Mouse (Mus musculus): Measurements from ENCODE around the gene Catip.

Gene Catip

DNA sequence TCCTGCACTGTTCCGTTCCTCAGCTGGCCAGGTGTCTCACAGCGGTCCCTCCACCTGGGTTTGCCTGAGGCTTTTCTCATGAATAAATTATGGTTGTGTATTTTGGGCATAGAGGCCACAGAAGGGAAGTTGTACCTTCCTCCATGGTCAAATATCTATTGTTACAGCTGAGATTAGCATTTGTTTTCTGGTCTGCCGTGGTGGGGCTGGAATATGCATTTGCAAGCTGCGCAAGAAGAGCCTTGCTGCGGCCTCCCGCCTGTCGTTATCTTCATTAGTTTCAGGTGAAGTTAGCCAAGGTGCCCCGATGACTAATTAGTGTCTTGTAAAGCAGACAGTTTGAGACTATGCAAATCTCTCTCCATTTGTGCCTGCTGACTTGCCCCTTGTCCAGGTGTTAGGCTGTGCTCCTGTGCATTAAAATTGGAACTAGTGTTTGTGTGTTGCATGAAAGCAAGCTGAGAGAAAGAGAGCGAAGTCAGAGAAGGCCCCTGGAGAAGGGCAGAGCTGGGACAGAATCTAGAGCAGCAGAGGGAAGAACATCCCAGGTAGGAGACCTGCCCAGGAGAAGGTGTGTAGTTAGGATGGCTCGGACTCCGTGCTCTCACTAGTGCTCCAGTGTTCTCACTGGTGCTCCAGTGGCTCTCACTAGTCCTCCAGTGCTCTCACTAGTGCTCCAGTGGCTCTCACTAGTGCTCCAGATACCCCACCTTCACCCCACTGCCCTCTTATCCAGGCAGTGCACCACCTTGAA lies 17.6 kb upstream of the Catip start:
- no peak for DNase-seq

DNA sequence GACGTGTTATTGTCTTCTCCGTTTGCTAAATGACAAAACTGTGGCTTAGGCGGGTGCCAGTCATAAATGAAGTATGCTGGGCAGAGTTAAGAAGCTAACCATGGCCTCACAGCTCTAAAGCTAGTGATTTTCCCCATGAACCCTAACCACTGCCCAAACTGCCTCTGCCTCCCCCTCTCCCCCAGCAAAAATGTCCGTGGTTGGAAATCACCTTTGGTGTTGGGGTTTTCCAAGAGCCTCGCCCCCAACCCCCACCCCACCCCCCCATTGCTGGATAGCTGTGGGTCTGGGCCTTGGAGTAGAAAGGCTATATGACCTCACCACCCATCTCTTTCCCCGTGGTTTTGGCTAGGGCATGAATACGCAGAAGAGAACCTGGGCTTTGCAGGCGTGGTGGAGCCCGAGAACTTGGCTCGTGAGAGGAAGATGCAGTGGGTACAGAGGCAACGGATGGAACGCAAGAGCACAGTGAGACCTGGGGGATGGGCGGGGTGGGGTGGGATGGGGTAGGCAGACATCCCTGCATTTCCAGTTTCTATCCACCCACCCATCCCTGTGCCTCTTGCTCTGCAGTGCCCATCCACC lies 10.6 kb upstream of the Catip start:
- DNase-seq, result no peak

DNA sequence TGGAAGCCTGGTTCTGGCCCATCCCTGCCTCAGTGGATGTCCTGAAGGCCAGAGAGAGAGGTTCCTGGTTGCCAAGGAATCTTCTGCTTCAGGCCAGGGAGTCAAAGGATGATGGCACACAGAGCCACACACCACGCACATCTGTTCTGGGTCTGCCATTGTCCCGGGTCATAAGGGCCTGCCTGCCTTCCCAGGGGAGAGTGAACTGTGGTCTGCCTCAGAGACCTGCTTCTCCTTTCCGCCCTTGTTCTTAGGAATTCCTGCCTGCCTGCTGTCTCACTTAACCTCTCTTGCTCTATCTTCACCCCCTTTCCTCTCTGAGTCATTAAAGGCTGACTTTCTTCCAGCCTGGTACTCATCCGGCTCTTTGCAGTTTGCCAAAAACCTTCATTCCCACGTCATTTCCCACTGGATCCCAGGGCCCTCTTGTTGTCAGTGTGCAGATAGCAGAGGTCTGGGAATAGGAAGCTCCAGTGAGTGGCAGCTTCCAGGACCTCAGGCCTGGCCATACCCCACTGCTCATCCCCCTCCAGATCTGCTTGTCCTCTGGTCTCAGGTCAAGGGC lies 9.3 kb upstream of the Catip start:
- DNase-seq, result no peak

DNA sequence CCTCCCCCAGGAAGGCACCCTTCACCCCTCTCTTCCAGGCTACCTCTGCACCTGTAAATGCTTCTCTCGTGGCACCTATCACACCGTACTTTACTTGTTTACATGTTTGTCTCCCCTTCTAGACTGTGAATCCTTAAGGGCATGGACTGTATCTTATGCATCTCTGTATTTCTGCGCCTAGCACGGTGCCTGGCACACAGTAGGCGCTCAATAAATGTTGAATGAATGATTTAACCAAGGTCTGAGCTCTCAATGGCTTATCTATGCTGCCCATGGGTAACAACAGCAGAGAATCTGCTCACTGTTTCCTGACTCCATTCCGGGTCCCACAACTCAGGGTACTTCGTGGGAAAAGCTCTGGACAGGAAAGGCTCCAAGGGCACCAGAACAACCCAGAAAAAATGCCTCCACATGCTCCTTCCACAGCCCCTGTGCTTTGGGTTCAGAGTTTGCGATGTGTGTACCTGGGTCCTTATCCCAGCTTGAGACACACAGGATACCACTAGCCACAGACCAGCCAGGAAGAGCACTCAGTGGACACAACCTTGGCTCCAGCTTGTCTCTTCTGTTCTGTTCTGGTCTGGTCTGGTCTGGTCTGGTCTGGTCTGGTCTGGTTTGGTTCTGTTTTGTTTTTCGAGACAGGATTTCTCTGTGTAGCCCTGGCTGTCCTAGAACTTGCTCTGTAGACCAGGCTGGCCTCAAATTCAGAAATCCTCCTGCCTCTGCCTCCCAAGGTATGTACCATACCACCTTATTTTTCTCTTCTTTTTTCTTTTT lies 8.3 kb upstream of the Catip start:
- no peak for DNase-seq

DNA sequence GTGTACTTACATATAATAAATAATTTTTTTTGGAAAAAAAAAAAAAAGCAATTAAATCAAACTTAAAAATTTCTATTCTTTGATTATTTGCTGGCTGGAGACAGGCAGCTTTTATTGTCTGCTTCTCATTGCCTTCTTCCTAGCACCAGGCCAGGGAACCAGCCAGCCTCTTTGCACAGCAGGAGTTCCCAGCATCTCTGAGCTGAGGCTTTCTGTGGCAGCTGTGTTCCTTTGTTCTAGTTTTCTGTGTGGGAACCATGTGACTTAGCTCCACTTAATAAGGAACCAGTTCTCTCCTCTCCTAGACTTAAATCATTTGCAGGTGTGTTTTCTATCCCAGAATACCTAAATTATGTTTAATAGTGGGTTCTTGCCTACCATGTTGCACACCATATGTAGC lies 4.4 kb upstream of the Catip start:
- no peak for DNase-seq

DNA sequence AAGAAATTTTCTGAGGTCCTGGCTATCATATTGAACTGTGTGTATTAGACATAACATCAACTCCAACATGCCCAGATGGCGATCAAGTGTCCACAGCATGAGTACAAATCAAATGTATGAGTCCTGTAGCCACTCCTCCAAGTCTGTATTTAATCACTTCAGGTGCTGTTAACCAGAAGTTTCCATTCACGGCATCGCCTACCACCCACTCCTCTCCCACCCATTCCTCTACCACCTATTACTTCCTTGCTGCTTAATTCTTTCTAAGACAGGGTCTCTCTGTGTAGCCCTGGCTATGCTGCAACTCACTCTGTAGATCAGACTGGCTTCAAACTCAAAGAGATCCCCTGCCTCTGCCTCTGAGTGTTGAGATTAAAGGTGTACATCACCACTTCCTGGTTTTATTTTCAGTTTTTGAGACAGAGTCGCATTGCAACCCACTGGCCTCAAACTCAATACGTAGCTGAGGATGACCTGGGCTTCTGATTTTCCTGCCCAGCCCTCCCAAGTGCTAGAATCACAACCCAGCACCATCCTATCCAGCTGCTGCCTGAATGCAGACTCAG lies 1.9 kb upstream of the Catip start:
- no peak for DNase-seq

DNA sequence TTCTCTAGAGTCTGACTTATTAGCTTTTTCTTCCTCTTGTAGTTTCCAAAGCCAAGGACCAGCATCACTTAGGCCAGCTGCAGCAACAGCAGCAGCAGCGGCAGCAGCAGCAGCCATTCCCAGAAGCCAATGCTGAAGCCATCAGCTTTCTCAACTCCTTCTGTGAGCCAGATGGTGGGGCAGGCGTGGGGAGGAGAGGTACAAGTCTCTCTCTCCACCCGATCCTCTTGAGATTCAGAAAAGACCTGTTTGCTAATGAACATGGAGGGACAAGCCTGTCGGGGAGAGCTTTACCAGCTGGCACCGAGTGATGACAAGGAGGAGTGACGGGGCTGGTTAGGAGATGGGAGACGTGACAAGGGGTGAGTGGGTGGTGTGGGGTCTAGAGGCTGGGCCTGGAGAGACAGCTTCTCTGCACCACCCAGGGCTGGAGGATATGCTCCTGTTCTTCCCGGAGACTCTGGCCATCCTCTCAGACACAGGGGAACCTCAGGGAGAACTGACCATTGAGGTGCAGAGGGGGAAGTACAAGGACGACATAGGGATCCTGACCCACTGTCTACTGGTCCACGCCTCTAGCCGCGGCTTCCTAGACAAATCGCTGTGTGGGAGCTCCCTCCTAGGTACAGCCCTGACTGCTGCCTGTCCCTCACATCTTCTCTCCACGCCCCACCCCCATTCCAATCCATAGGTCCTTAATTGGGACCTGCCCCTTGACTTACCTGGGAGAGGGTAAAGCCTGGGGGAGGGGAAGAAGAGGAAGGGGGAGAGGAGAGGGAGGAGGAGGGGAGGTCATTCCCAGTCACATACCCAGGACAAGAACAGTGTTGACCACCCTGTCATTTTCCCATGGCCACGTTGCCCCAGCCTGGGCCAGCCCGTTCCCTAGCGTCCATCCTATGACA lies 669 bp downstream of the Catip start:
- DNase-seq, result no peak

DNA sequence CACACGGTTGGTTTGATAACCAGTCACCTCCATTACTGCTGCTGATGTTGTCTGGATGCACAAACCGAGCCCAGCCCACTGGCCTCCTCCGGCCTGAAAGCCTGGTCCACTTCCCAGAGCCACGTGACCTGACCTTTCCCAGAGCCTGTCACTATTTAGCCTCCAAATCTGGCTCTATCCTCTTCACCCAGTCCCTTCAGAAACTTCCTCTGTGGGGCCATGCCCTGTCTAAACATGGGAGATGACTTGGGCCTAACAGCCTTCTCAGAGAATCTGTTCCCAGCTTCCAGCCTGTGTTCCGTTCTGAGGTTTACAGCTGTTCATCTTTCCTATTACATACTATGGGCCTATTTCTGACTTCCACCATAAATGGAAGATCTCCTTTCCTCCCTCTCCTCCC lies 1.5 kb downstream of the Catip start:
- no peak for DNase-seq

DNA sequence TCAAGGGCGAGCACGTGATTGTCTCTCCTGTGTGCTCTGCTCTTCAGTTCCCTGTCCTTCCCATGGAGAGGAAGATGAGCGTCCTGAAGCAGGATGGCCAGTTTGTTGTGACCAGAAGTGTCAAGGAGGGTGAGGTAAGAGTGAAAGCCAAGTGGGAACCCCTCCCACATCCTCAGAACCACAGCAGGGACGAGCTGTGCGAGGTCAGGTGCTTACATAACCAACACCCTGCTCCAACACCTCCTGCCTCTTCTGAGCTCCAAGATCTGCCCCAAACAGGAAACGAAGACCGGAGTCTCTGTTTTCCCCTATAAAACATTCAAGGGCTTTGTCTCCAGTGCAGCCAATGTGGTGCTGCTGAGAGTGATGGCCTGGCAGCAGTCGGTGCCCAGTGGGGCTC lies 2.4 kb downstream of the Catip start:
- DNase-seq, result no peak

DNA sequence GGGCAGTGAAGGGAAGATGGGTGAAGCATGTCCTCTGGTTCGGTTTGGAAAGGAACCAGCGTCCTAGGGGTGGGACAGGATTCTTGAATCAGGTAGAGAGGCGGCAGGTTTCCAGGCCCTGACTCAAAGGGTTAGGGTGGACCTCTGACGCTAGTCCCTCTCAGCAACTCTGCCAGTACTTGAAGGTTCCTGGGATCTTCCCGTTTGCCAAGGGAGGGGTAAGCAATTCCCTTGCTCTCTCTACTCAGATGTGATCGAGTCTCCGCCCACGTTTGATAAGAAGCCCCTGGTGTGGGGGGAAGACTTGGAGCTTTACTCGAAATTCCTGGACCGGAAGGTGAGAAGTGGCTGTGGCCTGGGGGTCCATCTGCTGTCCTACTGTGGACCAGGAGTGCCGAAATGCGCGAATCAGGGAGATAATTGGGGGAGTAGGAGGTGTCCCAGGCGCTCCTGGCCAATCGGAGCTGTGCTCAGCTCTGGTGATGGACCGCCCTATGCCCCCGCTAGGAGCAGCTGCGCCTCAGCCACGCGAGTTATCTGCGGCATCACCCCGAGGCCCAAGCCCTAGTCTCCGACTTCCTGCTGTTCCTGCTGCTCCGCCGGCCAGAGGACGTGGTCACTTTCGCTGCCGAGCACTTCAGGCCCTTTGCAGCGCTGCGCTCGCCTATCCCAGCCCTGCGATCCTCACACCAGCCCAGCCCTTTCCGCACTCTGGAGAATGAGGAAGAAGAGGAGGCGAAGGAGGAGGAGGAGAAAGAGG lies 6.2 kb downstream of the Catip start:
- DNase-seq, result peak; percentile 47 to 65

DNA sequence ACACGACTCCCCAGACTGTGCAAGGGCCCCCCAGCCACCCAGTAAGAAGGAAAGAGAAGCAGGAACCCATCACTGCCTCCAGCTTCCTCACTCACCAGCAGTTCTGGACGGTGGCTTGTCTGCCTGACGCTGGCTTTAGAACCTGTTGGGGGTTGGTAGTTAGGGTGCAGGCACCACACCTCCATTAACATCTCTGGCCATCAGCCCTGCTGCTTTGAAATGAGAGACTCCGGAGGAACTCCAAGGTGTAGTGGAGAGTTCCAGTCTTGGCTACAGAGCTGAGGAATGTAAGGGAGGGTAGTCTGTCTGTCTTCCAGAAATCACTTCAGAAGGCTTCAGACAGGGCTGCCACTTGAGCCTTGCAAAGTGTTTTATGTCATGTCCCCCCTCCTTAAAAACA lies 8.1 kb downstream of the Catip start:
- DNase-seq, result no peak

DNA sequence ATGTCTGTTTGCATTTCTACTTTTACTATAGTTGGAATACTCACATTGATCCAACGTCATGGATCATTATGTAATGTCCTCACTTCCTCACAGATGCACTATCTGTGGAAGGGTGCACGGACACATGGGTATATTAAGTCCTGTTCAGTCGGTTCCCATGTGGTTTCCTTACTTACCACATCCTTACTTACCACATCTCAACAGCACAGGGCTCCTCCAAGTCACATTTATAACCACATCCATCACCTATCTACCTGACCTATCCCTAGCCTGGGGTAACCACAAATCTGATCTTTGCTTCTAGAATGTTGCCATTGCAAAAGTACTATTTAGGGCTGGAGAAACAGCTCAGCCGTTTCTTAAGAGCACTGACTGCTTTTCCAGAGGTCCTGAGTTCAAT lies 11.5 kb downstream of the Catip start:
- no peak for DNase-seq

DNA sequence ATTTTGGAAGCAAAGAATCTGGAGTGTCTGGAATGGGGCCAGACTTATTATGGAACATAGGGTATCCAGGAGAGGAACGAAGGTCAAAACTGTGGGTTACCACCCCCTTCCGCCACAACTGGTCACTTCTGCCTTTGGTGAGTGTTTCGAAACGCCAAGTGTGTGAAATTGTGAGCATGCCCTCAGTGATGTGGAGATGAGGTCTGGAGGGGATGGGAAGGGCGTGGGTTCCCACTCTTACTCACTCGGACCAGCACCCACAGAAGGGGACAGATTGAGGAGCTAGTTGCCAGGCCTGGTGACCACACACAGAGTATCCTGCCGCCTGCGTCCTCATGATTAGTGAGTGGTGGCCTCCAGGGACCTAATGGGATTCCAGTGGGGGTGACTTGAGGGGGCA lies 13.1 kb downstream of the Catip start, which contains the start of gene Slc11a1:
Gene Slc11a1 (plus strand): TSS at position 216 of the 400 bp plus-strand sequence.
- DNase-seq, result no peak

DNA sequence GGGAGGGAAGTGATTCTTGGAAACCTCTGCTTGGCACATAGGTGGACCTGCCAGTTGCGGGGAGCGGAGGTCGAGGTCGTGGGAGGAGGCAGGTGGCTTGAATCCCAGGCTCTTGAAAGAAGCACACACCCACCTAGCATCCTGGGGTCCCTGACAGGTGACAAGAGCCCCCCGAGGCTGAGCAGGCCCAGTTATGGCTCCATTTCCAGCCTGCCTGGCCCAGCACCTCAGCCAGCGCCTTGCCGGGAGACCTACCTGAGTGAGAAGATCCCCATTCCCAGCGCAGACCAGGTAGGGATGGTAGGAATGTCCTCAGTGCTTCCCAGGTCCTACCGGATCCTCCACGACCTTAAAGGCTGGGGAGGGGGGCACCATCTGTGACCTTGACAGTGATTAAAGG lies 13.7 kb downstream of the Catip start:
- no peak for DNase-seq

DNA sequence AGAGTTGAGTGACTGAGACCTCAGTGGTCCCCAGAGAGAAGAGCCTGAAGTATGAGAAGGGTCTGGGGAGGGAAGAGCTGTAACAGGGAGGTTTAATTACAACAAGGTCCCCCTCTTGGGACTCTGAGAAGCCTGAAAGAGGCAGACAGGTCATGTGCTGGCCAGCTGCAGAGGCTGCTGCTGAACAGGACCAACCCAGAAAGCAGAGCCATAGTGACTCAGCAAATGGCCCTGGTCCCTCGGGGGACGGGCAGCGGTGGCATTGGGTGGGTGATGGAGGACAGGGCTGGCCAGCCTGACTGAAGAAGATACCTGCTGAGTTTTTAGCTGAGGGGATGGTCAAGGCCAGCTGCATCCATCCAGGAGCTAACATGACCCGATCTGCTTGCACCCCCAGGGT lies 14.5 kb downstream of the Catip start:
- no peak for DNase-seq

DNA sequence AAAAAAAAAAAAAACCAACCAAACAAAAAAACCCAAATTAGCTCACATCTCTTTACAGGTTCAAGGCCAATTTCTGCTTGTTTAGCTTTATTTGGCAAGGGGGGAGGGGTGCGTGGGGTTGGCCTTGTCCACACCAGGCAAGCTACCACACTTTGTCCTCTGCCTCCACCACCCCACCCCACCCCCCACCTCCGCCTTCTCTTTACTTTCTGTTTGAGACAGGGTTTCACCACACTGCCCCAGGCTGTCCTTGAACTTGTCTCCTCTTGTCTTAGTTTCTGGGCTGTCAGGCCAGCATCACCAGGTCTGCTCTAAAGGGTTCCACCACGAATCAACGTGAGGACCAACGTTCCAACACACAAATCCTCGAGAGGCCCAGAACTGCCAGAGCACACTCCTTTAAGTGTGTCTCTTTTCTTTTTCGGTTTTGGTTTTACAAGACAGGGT lies 17.2 kb downstream of the Catip start:
- no peak for DNase-seq

DNA sequence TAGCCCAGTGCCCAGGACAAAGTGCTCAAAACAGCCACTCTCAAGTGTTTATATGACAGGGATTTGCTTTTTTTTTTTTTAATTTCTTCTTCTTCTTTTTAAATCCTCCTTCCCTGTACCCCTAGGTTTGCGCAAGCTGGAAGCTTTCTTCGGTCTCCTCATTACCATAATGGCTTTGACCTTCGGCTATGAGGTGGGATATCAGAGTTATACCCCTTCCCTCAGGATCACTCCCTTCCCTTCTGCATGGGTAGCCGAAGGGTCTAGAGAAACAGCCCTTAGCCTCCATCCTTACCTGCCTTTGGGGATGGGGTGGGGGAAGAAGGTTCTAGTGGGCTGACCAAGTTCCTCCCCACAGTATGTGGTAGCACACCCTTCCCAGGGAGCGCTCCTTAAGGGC lies 18.6 kb downstream of the Catip start:
- DNase-seq, result no peak

DNA sequence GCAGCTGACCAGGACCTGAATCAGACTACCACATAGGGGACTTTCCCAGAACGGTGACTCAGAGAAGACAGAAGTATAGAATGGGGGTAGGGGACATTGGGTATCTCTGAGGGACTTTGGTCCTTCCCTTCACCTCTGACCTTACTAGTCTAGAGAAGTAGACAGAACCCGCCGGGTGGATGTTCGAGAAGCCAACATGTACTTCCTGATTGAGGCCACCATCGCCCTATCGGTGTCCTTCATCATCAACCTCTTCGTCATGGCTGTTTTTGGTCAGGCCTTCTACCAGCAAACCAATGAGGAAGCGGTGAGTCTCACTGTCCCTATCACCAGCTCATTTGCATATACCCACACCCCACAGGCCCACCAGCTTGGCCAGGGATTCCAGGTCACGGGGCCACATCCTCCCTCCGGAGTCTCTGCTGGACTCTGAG lies 19.7 kb downstream of the Catip start:
- no peak for DNase-seq

DNA sequence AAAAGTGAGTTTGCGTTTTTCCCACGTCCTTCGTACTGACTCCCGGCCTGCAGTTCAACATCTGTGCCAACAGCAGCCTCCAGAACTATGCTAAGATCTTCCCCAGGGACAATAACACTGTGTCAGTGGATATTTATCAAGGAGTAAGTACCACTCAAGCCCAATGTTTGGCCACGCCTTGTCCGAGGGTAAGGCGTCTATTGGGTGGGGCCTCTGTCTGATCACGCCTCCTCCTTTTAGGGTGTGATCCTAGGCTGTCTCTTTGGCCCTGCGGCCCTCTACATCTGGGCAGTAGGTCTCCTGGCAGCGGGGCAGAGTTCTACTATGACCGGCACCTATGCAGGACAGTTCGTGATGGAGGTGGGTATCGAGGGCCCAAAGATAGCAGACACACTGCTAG lies 21.5 kb downstream of the Catip start:
- DNase-seq, result no peak

DNA sequence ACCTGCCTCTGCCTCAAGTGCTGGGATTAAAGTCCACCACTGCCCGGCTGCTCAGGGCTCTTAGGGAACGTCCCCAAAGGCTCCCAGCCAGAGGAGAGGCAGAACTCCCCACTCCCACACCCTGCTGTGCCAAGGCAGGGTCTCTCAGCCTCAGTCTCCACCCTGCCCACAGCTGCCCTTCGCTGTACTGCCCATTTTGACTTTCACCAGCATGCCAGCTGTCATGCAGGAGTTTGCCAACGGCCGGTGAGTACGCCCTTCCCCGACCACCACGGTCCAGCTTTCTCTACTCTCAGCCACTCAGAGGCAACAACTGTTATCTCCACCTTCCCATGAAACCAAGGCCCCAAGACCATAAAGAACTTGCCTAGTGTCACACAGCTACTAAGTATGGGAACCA lies 22.6 kb downstream of the Catip start:
- DNase-seq, result no peak

DNA sequence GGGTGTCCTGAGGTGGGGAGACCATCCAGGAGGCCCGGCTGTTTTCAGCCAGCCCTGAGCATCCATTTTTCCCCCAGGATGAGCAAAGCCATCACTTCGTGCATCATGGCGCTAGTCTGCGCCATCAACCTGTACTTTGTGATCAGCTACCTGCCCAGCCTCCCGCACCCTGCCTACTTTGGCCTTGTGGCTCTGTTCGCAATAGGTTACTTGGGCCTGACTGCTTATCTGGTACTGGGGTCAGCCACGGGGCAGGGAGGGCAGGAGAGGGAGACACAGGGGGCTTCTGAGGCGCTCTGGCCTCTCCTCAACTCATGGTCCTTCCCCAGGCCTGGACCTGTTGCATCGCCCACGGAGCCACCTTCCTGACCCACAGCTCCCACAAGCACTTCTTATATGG lies 23.2 kb downstream of the Catip start:
- no peak for DNase-seq
